Mouse (Mus musculus): Measurements from ENCODE around the gene Mob2. TPM values are rescaled to one million over a fixed set of nuclear protein-coding genes. Genes with fewer than 3 reads are reported as not detected.

The Mob2 gene
- polyA plus RNA-seq, 1 experiment, result 50.7 TPM

DNA sequence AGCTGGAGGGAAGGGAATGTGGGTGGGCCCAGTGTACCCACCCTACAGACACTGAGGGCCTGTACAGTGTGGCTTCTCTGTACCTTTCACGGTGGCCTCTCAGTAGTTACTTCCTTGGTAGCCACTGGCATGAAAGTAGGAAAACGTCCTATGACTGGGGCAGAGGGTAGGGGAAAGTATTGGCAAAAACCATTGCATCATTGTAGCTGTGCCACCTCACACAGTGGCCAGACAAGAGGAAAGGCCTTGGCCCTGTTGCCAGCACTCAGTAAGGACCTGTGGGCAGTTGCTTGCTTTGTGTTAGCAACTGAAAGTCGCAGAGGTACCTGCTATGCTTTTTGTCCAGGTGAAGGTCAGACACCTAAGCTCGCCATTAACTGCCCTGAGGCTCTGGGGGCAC is 66.7 kb downstream of the Mob2 start:
- TF ChIP-seq CTCF (IDR thresholded peaks at IDR 0.05; ENCODE audit: extremely low read depth, insufficient read depth, low read length) (no peak), POLR2A (IDR thresholded peaks at IDR 0.05; ENCODE audit: extremely low read depth, insufficient read depth, low read length) (no peak)
- Histone ChIP-seq H3K4me3 (ENCODE audit: insufficient read depth, low read length) (no peak overlapping the region), H3K27ac (ENCODE audit: insufficient read depth, low read length) (no peak overlapping the region), H3K4me1 (ENCODE audit: control insufficient read depth, insufficient read depth, low read length) (no peaks in the 10 kb centered on the region; the same call in 1 of the 2 replicates)

DNA sequence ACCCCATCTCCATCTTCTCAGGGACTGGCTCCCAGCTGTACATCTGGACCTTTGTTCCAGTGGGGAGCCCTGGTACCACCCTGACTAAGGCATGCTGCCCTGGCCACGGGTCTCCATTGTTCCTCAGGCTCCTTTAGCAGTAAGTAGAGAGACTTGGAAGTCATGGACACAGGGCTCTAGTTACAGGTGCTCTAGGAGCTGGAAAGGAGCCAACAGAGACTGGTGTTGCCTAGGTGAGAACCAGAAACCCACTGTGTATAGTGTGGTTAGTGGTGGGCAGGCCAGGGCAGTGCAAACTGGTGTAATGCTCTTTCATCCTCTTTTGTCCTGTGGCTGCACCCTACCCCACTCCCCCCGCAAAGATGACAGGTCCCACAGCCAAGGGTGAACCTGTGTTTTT is 69.7 kb downstream of the Mob2 start:
- no peak overlapping the region for H3K4me3 ChIP-seq (ENCODE audit: insufficient read depth, low read length)
- no peak for TF ChIP-seq CTCF (IDR thresholded peaks at IDR 0.05; ENCODE audit: extremely low read depth, insufficient read depth, low read length)
- TF ChIP-seq POLR2A (IDR thresholded peaks at IDR 0.05; ENCODE audit: extremely low read depth, insufficient read depth, low read length), result no peak
- no peak overlapping the region for H3K27ac ChIP-seq (ENCODE audit: insufficient read depth, low read length)
- no peaks in the 10 kb centered on the region for H3K4me1 ChIP-seq (ENCODE audit: control insufficient read depth, insufficient read depth, low read length)

DNA sequence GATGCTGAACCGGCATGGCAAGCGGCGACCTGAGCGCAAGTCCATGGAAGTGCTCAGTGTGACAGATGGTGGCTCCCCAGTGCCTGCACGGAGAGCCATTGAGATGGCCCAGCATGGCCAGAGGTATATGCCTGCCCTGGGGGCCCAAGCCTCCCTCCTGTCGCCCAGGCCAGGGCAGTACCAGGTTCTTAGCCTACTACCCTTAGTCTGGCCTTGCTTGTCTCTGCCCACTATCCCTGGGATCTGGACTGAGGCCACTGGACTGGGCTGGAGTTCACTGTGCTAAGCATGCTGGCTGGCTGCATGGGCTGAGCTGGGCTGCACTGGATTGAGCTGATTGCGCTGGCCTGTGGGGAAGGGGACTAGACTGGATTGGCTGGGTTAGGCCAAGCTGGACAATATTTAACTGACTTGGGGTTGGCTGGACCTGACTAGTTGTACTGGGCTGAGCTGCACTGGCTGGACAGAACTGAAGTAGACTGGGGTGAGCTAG is 72.5 kb downstream of the Mob2 start:
- Histone ChIP-seq H3K4me3 (ENCODE audit: insufficient read depth, low read length) (no peak overlapping the region), H3K4me1 (ENCODE audit: control insufficient read depth, insufficient read depth, low read length) (no peaks in the 10 kb centered on the region), H3K27ac (ENCODE audit: insufficient read depth, low read length) (no peak overlapping the region)
- TF ChIP-seq CTCF (IDR thresholded peaks at IDR 0.05; ENCODE audit: extremely low read depth, insufficient read depth, low read length) (no peak), POLR2A (IDR thresholded peaks at IDR 0.05; ENCODE audit: extremely low read depth, insufficient read depth, low read length) (no peak)

DNA sequence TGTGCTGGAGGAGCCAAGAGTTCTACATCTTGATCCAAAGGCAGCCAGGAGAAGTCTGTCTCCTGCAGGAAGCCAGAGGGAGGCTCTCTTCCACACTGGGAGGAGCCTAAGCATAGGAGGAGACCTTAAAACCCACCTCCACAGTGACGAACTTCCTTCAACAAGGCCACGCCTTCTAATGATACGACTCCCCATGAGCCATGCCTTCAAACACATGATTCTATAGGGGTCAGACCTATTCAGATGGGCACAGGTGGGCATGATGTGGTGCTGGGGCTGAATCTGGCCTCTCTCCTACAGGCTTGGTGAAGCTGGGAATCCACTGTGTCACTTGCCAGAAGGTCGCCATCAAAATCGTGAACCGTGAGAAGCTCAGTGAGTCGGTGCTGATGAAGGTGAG is 79.6 kb downstream of the Mob2 start:
- H3K4me3 ChIP-seq (ENCODE audit: insufficient read depth, low read length), result no peak overlapping the region
- H3K27ac ChIP-seq (ENCODE audit: insufficient read depth, low read length), result no peak overlapping the region
- peaks cover 4% of the 10 kb centered on the region; the same call in 1 of the 2 replicates for H3K4me1 ChIP-seq (ENCODE audit: control insufficient read depth, insufficient read depth, low read length)
- no peak for TF ChIP-seq CTCF (IDR thresholded peaks at IDR 0.05; ENCODE audit: extremely low read depth, insufficient read depth, low read length)
- TF ChIP-seq POLR2A (IDR thresholded peaks at IDR 0.05; ENCODE audit: extremely low read depth, insufficient read depth, low read length), result no peak

DNA sequence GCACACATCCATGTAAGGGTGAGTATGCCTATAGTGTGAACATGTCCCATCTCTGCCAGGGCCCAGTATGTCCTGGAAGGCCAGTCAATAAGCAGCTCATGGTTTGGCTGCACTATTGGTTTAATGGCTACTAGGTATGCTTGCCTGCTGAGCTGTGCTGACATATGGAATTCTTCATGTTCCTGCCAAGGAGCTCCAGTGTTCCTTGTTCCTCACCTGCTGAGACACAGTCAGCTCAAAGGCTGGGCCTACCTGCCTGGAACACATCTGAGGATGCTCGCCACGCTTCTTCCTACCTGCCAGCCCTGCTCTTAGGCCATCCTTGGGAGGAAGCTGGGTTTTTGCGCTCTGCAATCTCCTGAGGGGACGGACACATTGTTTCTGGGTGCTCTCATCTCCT is 81.6 kb downstream of the Mob2 start:
- TF ChIP-seq CTCF (IDR thresholded peaks at IDR 0.05; ENCODE audit: extremely low read depth, insufficient read depth, low read length) (no peak), POLR2A (IDR thresholded peaks at IDR 0.05; ENCODE audit: extremely low read depth, insufficient read depth, low read length) (no peak)
- no peak overlapping the region for H3K4me3 ChIP-seq (ENCODE audit: insufficient read depth, low read length)
- no peak overlapping the region for H3K27ac ChIP-seq (ENCODE audit: insufficient read depth, low read length)
- H3K4me1 ChIP-seq (ENCODE audit: control insufficient read depth, insufficient read depth, low read length), result peaks cover 4% of the 10 kb centered on the region; the same call in 1 of the 2 replicates

DNA sequence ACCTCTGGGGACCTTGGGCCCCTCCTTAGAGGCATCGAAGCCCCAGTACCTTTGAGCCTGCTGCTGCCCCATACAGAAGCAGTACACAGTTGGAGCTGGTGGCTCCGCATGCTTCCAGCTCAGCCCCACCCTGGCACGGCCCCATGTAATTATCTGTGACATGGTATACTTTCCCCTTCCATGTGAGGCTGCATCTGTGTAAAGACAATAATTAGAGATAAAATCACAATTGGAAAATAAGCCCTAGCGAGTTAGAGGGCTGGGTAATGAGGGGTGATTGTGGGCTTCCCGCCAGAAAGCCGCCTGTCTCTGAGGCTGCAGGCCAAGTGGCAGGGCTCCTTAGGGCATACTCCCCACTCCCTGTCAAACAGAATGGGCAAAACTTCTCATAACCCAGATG is 82.9 kb downstream of the Mob2 start:
- TF ChIP-seq CTCF (IDR thresholded peaks at IDR 0.05; ENCODE audit: extremely low read depth, insufficient read depth, low read length) (no peak), POLR2A (IDR thresholded peaks at IDR 0.05; ENCODE audit: extremely low read depth, insufficient read depth, low read length) (no peak)
- Histone ChIP-seq H3K4me1 (ENCODE audit: control insufficient read depth, insufficient read depth, low read length) (peaks cover 4% of the 10 kb centered on the region; the same call in 1 of the 2 replicates), H3K27ac (ENCODE audit: insufficient read depth, low read length) (no peak overlapping the region), H3K4me3 (ENCODE audit: insufficient read depth, low read length) (no peak overlapping the region)

DNA sequence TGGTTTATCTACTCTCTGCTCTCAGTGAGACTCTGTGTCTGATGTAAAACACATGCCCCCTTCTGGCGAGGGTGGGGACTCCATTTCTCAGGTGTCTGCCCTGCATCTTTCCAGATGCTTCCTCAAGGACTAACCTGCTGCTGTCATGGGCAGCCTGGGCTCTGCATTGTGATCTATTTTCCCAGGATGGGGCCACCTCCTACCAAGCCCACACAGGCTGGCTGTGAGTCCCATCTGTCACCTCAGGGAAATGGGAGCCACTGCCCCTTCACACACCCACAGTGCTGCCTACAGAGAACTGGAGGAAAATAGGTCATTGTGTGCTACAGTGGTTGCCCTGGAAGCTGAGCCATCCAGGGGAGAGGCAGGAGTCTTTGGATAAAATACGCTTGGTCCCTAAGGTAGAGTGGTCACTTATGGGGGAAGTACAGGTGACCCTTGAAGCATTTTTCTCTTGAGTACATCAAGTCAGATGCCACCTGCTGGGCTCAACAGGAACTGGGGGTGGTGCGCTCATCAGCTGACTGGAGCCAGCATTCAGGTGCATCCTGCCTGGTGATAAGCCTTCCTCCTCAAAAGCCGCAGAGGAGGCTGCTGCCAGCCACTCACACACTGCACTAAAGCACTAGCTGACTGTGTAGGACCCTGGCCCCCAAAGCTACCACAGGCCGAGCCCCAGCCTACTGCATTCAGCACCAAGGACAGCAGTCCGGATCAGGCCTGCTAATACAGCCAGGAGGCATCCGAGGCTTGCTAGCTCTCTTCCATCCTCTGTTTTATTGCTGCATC is 87.8 kb downstream of the Mob2 start:
- H3K4me3 ChIP-seq (ENCODE audit: insufficient read depth, low read length), result no peak overlapping the region
- no peak overlapping the region for H3K27ac ChIP-seq (ENCODE audit: insufficient read depth, low read length)
- TF ChIP-seq CTCF (IDR thresholded peaks at IDR 0.05; ENCODE audit: extremely low read depth, insufficient read depth, low read length) (peak; percentile 38), POLR2A (IDR thresholded peaks at IDR 0.05; ENCODE audit: extremely low read depth, insufficient read depth, low read length) (no peak)
- peaks cover 25% of the 10 kb centered on the region for H3K4me1 ChIP-seq (ENCODE audit: control insufficient read depth, insufficient read depth, low read length)

DNA sequence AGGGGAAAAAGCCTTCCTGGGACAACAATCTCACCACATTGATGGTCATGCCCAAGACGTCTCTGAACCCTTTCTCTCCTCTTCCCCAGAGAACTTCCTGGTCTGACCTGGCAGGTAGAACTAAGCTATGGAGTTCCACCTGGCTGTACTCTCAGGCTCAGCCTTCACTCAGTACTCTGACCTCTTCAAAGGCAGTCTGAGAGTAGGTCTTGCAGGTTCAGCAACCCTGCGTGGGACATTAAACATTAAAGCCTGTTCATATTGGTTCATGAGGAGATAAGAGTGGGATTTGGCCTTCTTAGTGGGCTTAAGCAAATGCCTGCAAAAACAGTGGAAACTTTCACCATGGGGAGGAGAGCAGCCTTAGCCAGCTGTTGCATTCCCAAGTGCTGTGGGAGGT is 94.6 kb downstream of the Mob2 start:
- TF ChIP-seq CTCF (IDR thresholded peaks at IDR 0.05; ENCODE audit: extremely low read depth, insufficient read depth, low read length) (no peak), POLR2A (IDR thresholded peaks at IDR 0.05; ENCODE audit: extremely low read depth, insufficient read depth, low read length) (no peak)
- Histone ChIP-seq H3K27ac (ENCODE audit: insufficient read depth, low read length) (no peak overlapping the region), H3K4me3 (ENCODE audit: insufficient read depth, low read length) (no peak overlapping the region), H3K4me1 (ENCODE audit: control insufficient read depth, insufficient read depth, low read length) (peaks cover 39% of the 10 kb centered on the region)

DNA sequence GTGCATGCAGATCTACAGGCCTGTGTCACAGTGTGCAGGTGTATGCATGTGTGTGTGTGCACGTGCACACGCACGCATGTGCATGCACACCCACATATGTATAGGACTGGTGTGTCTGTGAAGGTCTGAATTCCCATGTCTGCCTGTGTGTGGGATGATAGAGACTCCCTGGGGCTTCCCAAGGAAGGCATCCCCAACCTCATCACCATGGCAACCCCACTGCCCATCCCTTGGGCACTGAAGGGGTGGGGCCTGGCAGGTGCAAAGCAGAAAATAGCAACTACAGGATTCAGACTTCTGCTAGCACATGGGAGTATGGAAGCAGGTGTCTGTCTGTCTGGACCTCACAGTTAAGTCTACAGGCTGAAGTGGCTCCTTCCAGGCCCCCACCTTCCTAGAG is 98.3 kb downstream of the Mob2 start:
- TF ChIP-seq POLR2A (IDR thresholded peaks at IDR 0.05; ENCODE audit: extremely low read depth, insufficient read depth, low read length) (no peak), CTCF (IDR thresholded peaks at IDR 0.05; ENCODE audit: extremely low read depth, insufficient read depth, low read length) (no peak)
- Histone ChIP-seq H3K4me3 (ENCODE audit: insufficient read depth, low read length) (no peak overlapping the region), H3K4me1 (ENCODE audit: control insufficient read depth, insufficient read depth, low read length) (peaks cover 36% of the 10 kb centered on the region), H3K27ac (ENCODE audit: insufficient read depth, low read length) (peak overlapping the region; percentile 69; the same call in 1 of the 2 replicates)

DNA sequence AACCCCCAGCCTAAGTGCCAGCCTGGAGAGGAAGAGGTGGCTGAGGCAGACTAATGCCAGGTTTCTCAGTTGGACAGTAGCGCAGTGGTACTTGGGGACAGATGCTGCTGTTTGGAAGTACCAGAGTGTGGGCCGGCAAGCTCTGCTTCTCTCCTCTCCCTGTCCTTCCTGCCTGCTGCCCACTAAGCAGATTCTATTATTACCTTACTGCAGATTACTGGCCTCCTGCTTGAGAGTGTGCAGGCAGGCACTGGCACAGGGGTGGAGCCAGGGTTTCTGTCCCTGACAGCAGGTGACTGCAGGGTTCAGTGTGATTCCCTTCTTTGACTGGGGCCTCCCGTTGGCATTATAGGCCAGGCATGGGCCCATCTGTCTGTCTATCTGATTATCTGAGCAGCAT is 99.4 kb downstream of the Mob2 start:
- peaks cover 44% of the 10 kb centered on the region for H3K4me1 ChIP-seq (ENCODE audit: control insufficient read depth, insufficient read depth, low read length)
- H3K4me3 ChIP-seq (ENCODE audit: insufficient read depth, low read length), result no peak overlapping the region
- TF ChIP-seq CTCF (IDR thresholded peaks at IDR 0.05; ENCODE audit: extremely low read depth, insufficient read depth, low read length), result no peak
- TF ChIP-seq POLR2A (IDR thresholded peaks at IDR 0.05; ENCODE audit: extremely low read depth, insufficient read depth, low read length), result no peak
- H3K27ac ChIP-seq (ENCODE audit: insufficient read depth, low read length), result peak overlapping the region; percentile 69
